Mouse (Mus musculus) MEL (cell line): ENCODE data around the gene Lyar.

ENCODE experiments used
- BHLHE40 ChIP-seq: IDR thresholded peaks from 2 replicates; pipeline ENCODE4 v1.6.1; 2012; ENCODE audit warnings: low read depth, mild to moderate bottlenecking, inconsistent platforms, low read length, improper control_type of control experiment, borderline replicate concordance
- CHD2 ChIP-seq: IDR thresholded peaks from 2 replicates; pipeline ENCODE4 v1.6.1; 2011; ENCODE audit warnings: low read length, improper control_type of control experiment
- CTCF ChIP-seq, 3 experiments: IDR thresholded peaks in 2 of 3; conservative IDR thresholded peaks in 1 of 3; 2 replicates each; pipeline ENCODE4 v1.5.1; 2011 to 2012; ENCODE audit warnings: low read length in 3 of 3, low read depth in 2 of 3, mild to moderate bottlenecking in 2 of 3, improper control_type of control experiment in 1 of 3, inconsistent platforms in 1 of 3, mixed read lengths in 1 of 3, moderate library complexity in 1 of 3; ENCODE audit not compliant: control insufficient read depth in 1 of 3, insufficient read depth in 1 of 3, poor library complexity in 1 of 3, severe bottlenecking in 1 of 3
- ELF1 ChIP-seq: IDR thresholded peaks from 2 replicates; pipeline ENCODE4 v1.6.1; 2014; ENCODE audit warnings: low read depth, mild to moderate bottlenecking, inconsistent platforms, low read length, improper control_type of control experiment, moderate library complexity
- EP300 ChIP-seq, 2 experiments: IDR thresholded peaks; 2 replicates each; pipeline ENCODE4 v1.6.1; 2011; ENCODE audit warnings: improper control_type of control experiment in 2 of 2, low read length in 2 of 2, low read depth in 1 of 2, mild to moderate bottlenecking in 1 of 2
- GABPA ChIP-seq: IDR thresholded peaks from 2 replicates; pipeline ENCODE4 v1.6.1; 2012; ENCODE audit warnings: low read depth, mild to moderate bottlenecking, inconsistent platforms, low read length, improper control_type of control experiment, moderate library complexity
- GATA1 ChIP-seq: IDR thresholded peaks from 2 replicates; pipeline ENCODE4 v1.6.1; 2011; ENCODE audit warnings: low read depth, low read length, improper control_type of control experiment
- HCFC1 ChIP-seq: IDR thresholded peaks from 2 replicates; pipeline ENCODE4 v1.6.1; 2012; ENCODE audit warnings: low read depth, mild to moderate bottlenecking, inconsistent platforms, low read length, improper control_type of control experiment, moderate library complexity
- KAT2A ChIP-seq: conservative IDR thresholded peaks from 2 replicates; pipeline ENCODE4 v1.6.1; 2012; ENCODE audit warnings: low read depth, low read length, improper control_type of control experiment, inconsistent platforms
- POLR2A ChIP-seq, 2 experiments: IDR thresholded peaks; 2 replicates each; pipeline ENCODE4 v1.6.1; 2011 to 2012; ENCODE audit warnings: low read length in 2 of 2, mild to moderate bottlenecking in 2 of 2, control low read depth in 1 of 2, improper control_type of control experiment in 1 of 2, low read depth in 1 of 2, moderate library complexity in 1 of 2; ENCODE audit not compliant: control insufficient read depth in 1 of 2, insufficient read depth in 1 of 2, poor library complexity in 1 of 2
- SMC3 ChIP-seq: IDR thresholded peaks from 2 replicates; pipeline ENCODE4 v1.6.1; 2011; ENCODE audit warnings: low read depth, low read length, improper control_type of control experiment

GRCm38 (mm10) chr5:38199686-38200085 is 20.6 kb upstream of the Lyar start:
- TF ChIP-seq HCFC1: no peak
- no peak for TF ChIP-seq CTCF (IDR thresholded peaks at IDR 0.05 in 2 of 3, conservative IDR thresholded peaks at IDR 0.05 in 1 of 3; ENCODE audit: control insufficient read depth in 1 of 3, insufficient read depth in 1 of 3, low read depth in 2 of 3, low read length in 3 of 3, poor library complexity in 1 of 3, severe bottlenecking in 1 of 3)
- TF ChIP-seq GABPA: no peak
- TF ChIP-seq POLR2A (IDR thresholded peaks at IDR 0.05; ENCODE audit: control insufficient read depth in 1 of 2, insufficient read depth in 1 of 2, low read depth in 1 of 2, low read length in 2 of 2, poor library complexity in 1 of 2): no peak
- no peak for TF ChIP-seq KAT2A
- no peak for TF ChIP-seq SMC3
- TF ChIP-seq ELF1: no peak
- no peak for TF ChIP-seq EP300 (IDR thresholded peaks at IDR 0.05; ENCODE audit: low read depth in 1 of 2, low read length in 2 of 2)
- TF ChIP-seq GATA1: no peak
- no peak for TF ChIP-seq CHD2
- no peak for TF ChIP-seq BHLHE40
